Mouse (Mus musculus): Measurements from ENCODE around the gene Allc. TPM values are rescaled to one million over a fixed set of nuclear protein-coding genes. Genes with fewer than 3 reads are reported as not detected.

The Allc gene
- polyA plus RNA-seq, 1 experiment, result not detected

GRCm38 (mm10) chr12:28514264-28514775, 68.0 kb downstream of the Allc start:
- no peak for TF ChIP-seq CTCF (IDR thresholded peaks at IDR 0.05; ENCODE audit: borderline replicate concordance, insufficient read depth, low read length)
- no peak for TF ChIP-seq POLR2A (IDR thresholded peaks at IDR 0.05; ENCODE audit: low read depth, low read length)

DNA sequence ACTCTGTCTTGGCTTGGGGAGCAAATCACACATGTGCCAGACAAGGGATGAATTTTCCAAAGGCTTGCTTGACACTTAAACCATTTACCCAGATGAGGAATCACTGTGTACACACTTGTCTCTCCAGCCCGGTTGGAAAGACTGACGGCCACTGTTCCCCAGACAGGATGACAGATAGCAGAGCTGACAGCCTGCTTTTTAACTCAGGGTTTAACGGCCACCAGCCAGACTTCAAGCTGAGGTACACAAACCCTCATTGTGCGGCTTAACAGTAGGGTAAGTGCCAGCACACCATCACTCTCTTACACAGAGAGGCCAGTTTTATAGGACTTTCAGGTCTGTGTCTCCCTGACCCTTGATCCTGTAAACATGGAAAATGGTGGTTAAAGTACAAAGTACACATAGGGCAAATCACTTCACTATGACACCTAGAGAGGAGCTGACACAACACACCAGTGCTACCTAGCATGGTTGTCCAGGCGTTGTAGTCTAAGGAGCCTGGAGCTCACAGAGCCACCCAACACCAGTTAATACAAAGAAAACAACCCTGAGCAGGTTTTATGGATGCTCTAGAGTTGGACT, 72.5 kb downstream of the Allc start:
- no peak for TF ChIP-seq POLR2A (IDR thresholded peaks at IDR 0.05; ENCODE audit: low read depth, low read length)
- TF ChIP-seq CTCF (IDR thresholded peaks at IDR 0.05; ENCODE audit: borderline replicate concordance, insufficient read depth, low read length), result no peak
- Histone ChIP-seq H3K4me3 (ENCODE audit: insufficient read depth, low read length) (no peak overlapping the region), H3K4me1 (ENCODE audit: control insufficient read depth, insufficient read depth, low read length) (peaks cover 3% of the 10 kb centered on the region; the same call in 1 of the 2 replicates), H3K27ac (ENCODE audit: insufficient read depth, low read length) (no peak overlapping the region)

More at GRCm38 (mm10) chr12:28514264-28514775, 68.0 kb downstream of the Allc start:
- no peak overlapping the region for H3K27ac ChIP-seq (ENCODE audit: insufficient read depth, low read length)
- H3K4me3 ChIP-seq (ENCODE audit: insufficient read depth, low read length), result no peak overlapping the region
- H3K4me1 ChIP-seq (ENCODE audit: control insufficient read depth, insufficient read depth, low read length), result peaks cover 3% of the 10 kb centered on the region; the same call in 1 of the 2 replicates

Other genes starting within 250 kb of the Allc start
- not detected in 2 replicates for gene Dcdc2c, start 30.1 kb downstream of the Allc start, polyA plus RNA-seq (2011; ENCODE audit: insufficient read length, low read depth, missing spikeins)
- gene Colec11, start 40.9 kb upstream of the Allc start, polyA plus RNA-seq (2011; ENCODE audit: insufficient read length, low read depth, missing spikeins), result not detected in 2 replicates
- 1,187 and 1,359 TPM in 2 replicates for gene Rps7, start 53.4 kb upstream of the Allc start, polyA plus RNA-seq (2011; ENCODE audit: insufficient read length, low read depth, missing spikeins)
- gene Rnaseh1, start 67.1 kb upstream of the Allc start, polyA plus RNA-seq (2011; ENCODE audit: insufficient read length, low read depth, missing spikeins), result 14.0 and 16.7 TPM in 2 replicates
- 22.0 and 30.6 TPM in 2 replicates for gene Adi1, start 92.7 kb upstream of the Allc start, polyA plus RNA-seq (2011; ENCODE audit: insufficient read length, low read depth, missing spikeins)
- 19.8 and 20.6 TPM in 2 replicates for gene Trappc12, start 167.9 kb upstream of the Allc start, polyA plus RNA-seq (2011; ENCODE audit: insufficient read length, low read depth, missing spikeins)
- 10.7 and 13.7 TPM in 2 replicates for gene Eipr1, start 169.3 kb upstream of the Allc start, polyA plus RNA-seq (2011; ENCODE audit: insufficient read length, low read depth, missing spikeins)

Data from embryonic fibroblast, embryonic 13.5 days (primary cell).